Mouse (Mus musculus): Measurements from ENCODE around the gene Gsn. TPM values are rescaled to one million over a fixed set of nuclear protein-coding genes. Genes with fewer than 3 reads are reported as not detected.
A peak's percentile ranks its signal among the peaks of the same experiment; 100 is the strongest.

Gene Gsn
- total and polyA plus RNA-seq, 2 experiments from 2014 or later, result 255 to 460 TPM

DNA sequence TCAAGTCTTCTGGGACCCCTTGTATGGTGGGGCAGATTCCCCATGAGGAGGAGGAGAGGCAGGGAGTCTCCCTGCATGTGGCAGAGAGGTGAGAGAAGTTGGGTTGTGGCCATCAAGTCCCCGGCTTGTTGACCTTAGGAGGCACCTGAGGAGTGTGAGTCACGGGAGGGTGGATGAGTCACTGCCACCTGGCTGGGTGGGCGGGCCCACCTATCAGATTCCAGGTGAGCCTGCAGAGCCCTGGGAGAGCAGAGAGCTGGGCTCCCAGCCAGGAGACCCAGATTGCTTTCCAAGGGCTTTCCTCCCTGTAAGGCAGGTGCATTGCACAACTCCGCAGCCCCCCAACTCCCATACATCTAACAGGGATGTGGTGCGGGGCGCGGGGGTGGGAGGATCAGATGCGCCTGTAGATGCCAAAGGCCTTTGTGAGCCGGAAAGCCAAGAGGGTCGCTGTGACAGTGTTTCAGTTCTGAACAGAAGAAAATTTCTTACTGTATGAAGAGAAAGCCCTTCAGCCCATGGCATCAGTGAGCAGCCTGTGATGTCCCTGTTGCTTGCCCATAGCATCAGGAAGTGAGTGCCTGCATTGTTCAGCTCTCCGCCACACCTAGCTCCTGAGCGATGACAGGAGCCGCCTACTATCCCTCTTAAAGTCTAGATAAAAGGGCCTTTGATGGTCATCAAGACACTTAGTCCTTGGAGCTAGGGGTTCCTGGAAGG is 11.1 kb downstream of the Gsn start:
- ATAC-seq (ENCODE audit: insufficient read depth, low read depth) (no peak), DNase-seq (ENCODE audit: low spot score) (no peak)
- Histone ChIP-seq H3K27me3 (ENCODE audit: control insufficient read depth, insufficient read depth, low read length) (no peaks in the 10 kb centered on the region), H3K4me3 (ENCODE audit: low read depth, low read length) (no peak overlapping the region), H3K4me2 (ENCODE audit: low read depth, low read length) (no peak overlapping the region), H3K9ac (replicated peaks; ENCODE audit: low read depth, low read length) (no peak overlapping the region), H3K27ac (ENCODE audit: low read depth) (peak overlapping the region; percentile 59; the same call in 1 of the 2 replicates), H3K4me1 (ENCODE audit: control insufficient read depth, insufficient read depth) (peaks cover 55% of the 10 kb centered on the region), H3K9me3 (replicated peaks; ENCODE audit: control insufficient read depth, low read length) (no peaks in the 10 kb centered on the region), H3K36me3 (replicated peaks; ENCODE audit: control insufficient read depth, insufficient read depth, low read length) (no peaks in the 10 kb centered on the region)
- TF ChIP-seq CTCF (IDR thresholded peaks at IDR 0.05; ENCODE audit: low read depth) (no peak), EP300 (IDR thresholded peaks at IDR 0.05; ENCODE audit: low read depth) (no peak)
- 71% methylated on average over 13 of the region's 13 CpGs for whole genome bisulfite sequencing

DNA sequence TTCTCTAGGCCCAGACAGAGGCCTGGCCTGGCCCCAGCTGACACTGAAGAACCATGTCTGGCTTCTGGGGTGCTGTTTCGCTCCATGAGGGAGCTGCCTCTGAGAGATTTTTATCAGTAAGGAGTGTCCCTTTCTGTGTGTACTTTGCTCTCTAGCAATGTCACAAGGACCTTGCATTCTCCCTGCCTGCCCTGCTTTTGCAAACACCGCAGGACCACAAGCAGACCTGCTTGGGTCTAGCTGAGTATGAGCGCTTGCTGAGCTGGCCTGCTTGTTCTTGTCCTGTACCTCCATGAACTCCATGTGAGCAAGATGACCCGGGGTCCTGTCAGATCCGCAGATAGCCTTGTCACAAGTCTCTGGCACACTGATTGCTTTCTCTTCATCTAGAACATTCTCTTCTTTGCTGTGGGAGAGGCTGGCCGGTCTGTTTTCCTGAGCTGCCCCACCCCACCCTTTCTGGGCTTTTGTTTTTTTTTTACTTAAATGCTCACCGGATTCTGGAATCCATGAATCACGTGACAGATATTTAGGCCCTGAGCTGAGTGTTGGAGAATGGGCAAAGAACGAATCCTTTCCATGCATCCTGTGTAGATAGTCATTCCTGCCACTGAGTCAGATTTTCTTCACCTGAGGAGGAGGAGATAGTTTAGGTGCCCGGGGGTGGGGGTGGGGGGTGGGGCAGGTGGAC is 11.8 kb downstream of the Gsn start:
- 39% methylated on average over 10 of the region's 10 CpGs for WGBS
- Histone ChIP-seq H3K4me2 (ENCODE audit: low read depth, low read length) (no peak overlapping the region), H3K4me3 (ENCODE audit: low read depth, low read length) (no peak overlapping the region), H3K9ac (replicated peaks; ENCODE audit: low read depth, low read length) (0 out of 2 replicates have a peak overlapping the region, but pooled peaks have one; percentile 25), H3K27me3 (ENCODE audit: control insufficient read depth, insufficient read depth, low read length) (no peaks in the 10 kb centered on the region), H3K4me1 (ENCODE audit: control insufficient read depth, insufficient read depth) (peaks cover 60% of the 10 kb centered on the region), H3K36me3 (replicated peaks; ENCODE audit: control insufficient read depth, insufficient read depth, low read length) (no peaks in the 10 kb centered on the region), H3K9me3 (replicated peaks; ENCODE audit: control insufficient read depth, low read length) (no peaks in the 10 kb centered on the region), H3K27ac (ENCODE audit: low read depth) (peak overlapping the region; percentile 73; the same call in 1 of the 2 replicates)
- TF ChIP-seq CTCF (IDR thresholded peaks at IDR 0.05; ENCODE audit: low read depth), result no peak
- no peak for TF ChIP-seq EP300 (IDR thresholded peaks at IDR 0.05; ENCODE audit: low read depth)
- ATAC-seq (ENCODE audit: insufficient read depth, low read depth) (no peak), DNase-seq (ENCODE audit: low spot score) (no peak)

DNA sequence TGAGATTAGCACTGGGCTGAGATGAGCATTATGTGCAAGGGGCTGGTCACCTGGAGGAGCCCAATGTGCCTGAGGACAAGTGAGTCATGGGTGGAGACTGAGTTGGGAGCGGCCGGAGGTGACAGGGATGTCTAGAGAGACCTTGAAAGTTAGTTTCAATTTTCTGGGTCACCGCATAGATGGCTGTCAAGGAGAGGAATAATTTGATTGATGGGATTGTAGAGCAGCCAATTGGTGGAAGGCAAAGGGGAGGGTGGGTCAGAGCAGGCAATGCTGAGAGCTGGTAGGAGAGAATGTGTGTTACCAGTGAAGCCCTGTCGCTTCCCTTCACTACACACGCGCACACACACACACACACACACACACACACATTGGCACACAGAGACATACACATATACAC is 13.0 kb downstream of the Gsn start:
- Histone ChIP-seq H3K9ac (replicated peaks; ENCODE audit: low read depth, low read length) (no peak overlapping the region), H3K4me2 (ENCODE audit: low read depth, low read length) (no peak overlapping the region), H3K9me3 (replicated peaks; ENCODE audit: control insufficient read depth, low read length) (no peaks in the 10 kb centered on the region), H3K4me3 (ENCODE audit: low read depth, low read length) (no peak overlapping the region), H3K27ac (ENCODE audit: low read depth) (peak overlapping the region; percentile 73), H3K27me3 (ENCODE audit: control insufficient read depth, insufficient read depth, low read length) (no peaks in the 10 kb centered on the region), H3K36me3 (replicated peaks; ENCODE audit: control insufficient read depth, insufficient read depth, low read length) (no peaks in the 10 kb centered on the region), H3K4me1 (ENCODE audit: control insufficient read depth, insufficient read depth) (peaks cover 71% of the 10 kb centered on the region)
- WGBS, result 73% methylated on average over 6 of the region's 6 CpGs
- ATAC-seq (ENCODE audit: insufficient read depth, low read depth), result no peak
- DNase-seq (ENCODE audit: low spot score), result peak; percentile 59
- TF ChIP-seq EP300 (IDR thresholded peaks at IDR 0.05; ENCODE audit: low read depth) (no peak), CTCF (IDR thresholded peaks at IDR 0.05; ENCODE audit: low read depth) (no peak)

DNA sequence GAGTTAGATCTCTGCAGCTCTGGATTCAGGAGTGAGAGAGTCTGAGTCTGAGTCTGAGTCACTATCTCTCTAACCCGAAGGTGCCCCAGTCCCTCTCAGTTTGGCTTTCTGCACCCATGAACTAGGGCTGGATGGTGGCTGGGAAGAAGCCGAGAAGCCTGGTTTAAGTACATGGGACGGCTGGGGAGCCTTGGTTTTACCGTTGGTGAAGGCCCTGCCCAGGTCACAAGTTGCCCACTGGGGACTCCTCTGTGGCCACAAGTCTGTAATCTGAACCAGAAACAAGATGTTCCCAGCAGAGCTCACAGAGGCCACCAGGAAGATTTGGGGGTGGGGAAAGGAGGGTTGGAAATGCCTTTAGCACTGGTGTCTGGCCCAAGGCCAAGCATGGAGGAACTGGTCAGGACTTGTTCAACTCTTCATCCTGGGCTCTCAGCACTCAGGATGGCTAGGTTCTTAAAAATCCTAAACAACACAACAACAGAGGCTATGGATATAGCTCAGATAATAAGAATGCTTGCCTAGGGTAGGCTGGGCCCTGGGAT is 13.6 kb downstream of the Gsn start:
- no peaks in the 10 kb centered on the region for H3K9me3 ChIP-seq (replicated peaks; ENCODE audit: control insufficient read depth, low read length)
- peaks cover 74% of the 10 kb centered on the region for H3K4me1 ChIP-seq (ENCODE audit: control insufficient read depth, insufficient read depth)
- no peak overlapping the region for H3K4me3 ChIP-seq (ENCODE audit: low read depth, low read length)
- H3K9ac ChIP-seq (replicated peaks; ENCODE audit: low read depth, low read length), result no peak overlapping the region; the same call in 1 of the 2 replicates
- no peak overlapping the region for H3K4me2 ChIP-seq (ENCODE audit: low read depth, low read length)
- H3K27me3 ChIP-seq (ENCODE audit: control insufficient read depth, insufficient read depth, low read length), result no peaks in the 10 kb centered on the region
- no peaks in the 10 kb centered on the region for H3K36me3 ChIP-seq (replicated peaks; ENCODE audit: control insufficient read depth, insufficient read depth, low read length)
- peak; percentile 22; the same call in 1 of the 2 replicates for ATAC-seq (ENCODE audit: insufficient read depth, low read depth)
- peak overlapping the region; percentile 73 for H3K27ac ChIP-seq (ENCODE audit: low read depth)
- 37% methylated on average over 4 of the region's 4 CpGs for WGBS
- TF ChIP-seq EP300 (IDR thresholded peaks at IDR 0.05; ENCODE audit: low read depth) (no peak), CTCF (IDR thresholded peaks at IDR 0.05; ENCODE audit: low read depth) (no peak)
- peak; percentile 52 for DNase-seq (ENCODE audit: low spot score)

DNA sequence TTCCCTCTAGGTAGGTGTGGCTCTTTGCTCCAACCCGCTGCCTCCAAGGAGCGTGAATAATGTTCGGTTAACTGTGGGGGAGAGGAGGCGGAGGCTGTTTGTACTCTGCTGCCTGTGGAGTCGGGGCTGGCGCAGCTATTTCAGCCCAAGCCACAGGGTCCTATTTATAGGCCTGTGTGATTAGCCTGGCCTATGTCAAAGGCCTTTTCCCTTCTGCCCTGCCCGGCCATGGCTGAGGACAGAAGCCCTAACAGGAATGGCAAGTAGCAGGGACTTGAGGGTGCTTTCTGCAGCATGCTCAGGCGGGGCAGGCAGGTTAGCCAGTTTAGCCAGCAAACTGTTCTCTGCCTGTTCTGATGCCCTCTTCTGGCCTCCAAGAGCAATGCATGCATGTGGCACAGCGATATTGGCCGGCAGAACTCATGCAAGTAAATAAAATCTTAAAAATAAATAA is 14.4 kb downstream of the Gsn start:
- Histone ChIP-seq H3K36me3 (replicated peaks; ENCODE audit: control insufficient read depth, insufficient read depth, low read length) (no peaks in the 10 kb centered on the region), H3K27ac (ENCODE audit: low read depth) (peak overlapping the region; percentile 73), H3K4me2 (ENCODE audit: low read depth, low read length) (no peak overlapping the region), H3K9me3 (replicated peaks; ENCODE audit: control insufficient read depth, low read length) (no peaks in the 10 kb centered on the region), H3K27me3 (ENCODE audit: control insufficient read depth, insufficient read depth, low read length) (no peaks in the 10 kb centered on the region), H3K9ac (replicated peaks; ENCODE audit: low read depth, low read length) (no peak overlapping the region), H3K4me1 (ENCODE audit: control insufficient read depth, insufficient read depth) (peaks cover 72% of the 10 kb centered on the region), H3K4me3 (ENCODE audit: low read depth, low read length) (no peak overlapping the region)
- TF ChIP-seq CTCF (IDR thresholded peaks at IDR 0.05; ENCODE audit: low read depth) (peak; percentile 85), EP300 (IDR thresholded peaks at IDR 0.05; ENCODE audit: low read depth) (peak; percentile 43; the same call in 1 of the 2 replicates)
- WGBS, result 8% methylated on average over 10 of the region's 10 CpGs
- DNase-seq (ENCODE audit: low spot score) (peak; percentile 85), ATAC-seq (ENCODE audit: insufficient read depth, low read depth) (peak; percentile 80)

All from heart, postnatal 0 days (tissue).